18 mouse cellular contexts compared by ENCODE assay signal in the genomic region with DNA sequence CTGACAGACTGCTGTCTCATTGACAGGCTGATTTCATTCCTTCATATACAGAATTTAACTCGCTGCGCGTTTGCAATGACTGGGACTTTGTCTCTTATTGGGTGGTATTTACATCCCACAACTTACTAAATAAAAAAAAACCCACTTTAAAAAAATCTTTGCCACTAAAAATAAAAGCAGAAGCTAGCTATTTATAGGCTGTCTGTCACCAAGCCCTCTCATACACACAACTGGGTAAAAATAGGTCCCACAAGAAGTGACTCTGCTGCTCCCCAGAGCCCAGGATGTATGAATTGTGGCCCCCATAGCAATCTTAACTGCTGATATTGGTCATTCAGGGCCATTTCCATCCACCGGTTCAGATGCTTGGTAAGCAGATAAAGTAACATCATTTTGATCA.
DNase-seq lines count a peak whose midpoint lies in the region; ATAC-seq and TF ChIP-seq lines count a peak whose summit lies in the region.
"Had no signal": no experiment of that assay in that cellular context is flagged by ENCODE, and none has a peak within 500 bp of the region (broad histone marks: within the 10 kb centered on the region; RNA-seq: fewer than 3 reads in every experiment).

No protein-coding gene starts in this region.

- no peak for TF ChIP-seq POLR2A in lung, adult 2 months (IDR thresholded peaks at IDR 0.05; ENCODE audit: borderline replicate concordance, extremely low read depth, low read depth, low read length)

- DNase-seq in midbrain, embryonic 11.5 days (ENCODE audit: low spot score, missing footprints): peak; percentile 33
- DNase-seq in brain, adult 2 months (ENCODE audit: low read depth, low spot score): peak; percentile 26
- DNase-seq in lung, adult 2 months: no peak
- no peak for DNase-seq in spleen, postnatal 14 days (ENCODE audit: low spot score in 2 of 2)
- DNase-seq: adrenal gland, postnatal 10 days; cerebellum, adult 11-12 months; cerebellum, postnatal 25 days; lung, adult 18-20 months; lung, postnatal 36 days had no signal

- no peaks in the 10 kb centered on the region for H3K36me3 ChIP-seq in midbrain, embryonic 11.5 days (ENCODE audit: control insufficient read depth, insufficient read depth, low read length)
- no peaks in the 10 kb centered on the region for H3K36me3 ChIP-seq in midbrain, embryonic 15.5 days (replicated peaks)
- no peaks in the 10 kb centered on the region for H3K36me3 ChIP-seq in heart, embryonic 14.5 days (ENCODE audit: control insufficient read depth, insufficient read depth, low read length)
- H3K36me3 ChIP-seq in kidney, embryonic 16.5 days (ENCODE audit: insufficient read depth, low read length): no peaks in the 10 kb centered on the region
- H3K36me3 ChIP-seq: embryonic facial prominence, embryonic 15.5 days; midbrain, embryonic 10.5 days had no signal

- H3K27me3 ChIP-seq in midbrain, embryonic 11.5 days (ENCODE audit: control insufficient read depth, insufficient read depth, low read length): no peaks in the 10 kb centered on the region
- H3K27me3 ChIP-seq in midbrain, embryonic 15.5 days (replicated peaks): no peaks in the 10 kb centered on the region
- H3K27me3 ChIP-seq in heart, embryonic 14.5 days (ENCODE audit: control insufficient read depth, insufficient read depth, low read length): no peaks in the 10 kb centered on the region
- no peaks in the 10 kb centered on the region for H3K27me3 ChIP-seq in kidney, embryonic 16.5 days (ENCODE audit: insufficient read depth, low read length)
- H3K27me3 ChIP-seq: embryonic facial prominence, embryonic 15.5 days had no signal

- H3K9me3 ChIP-seq in midbrain, embryonic 11.5 days (ENCODE audit: control insufficient read depth, low read length): no peaks in the 10 kb centered on the region
- H3K9me3 ChIP-seq in midbrain, embryonic 15.5 days: no peaks in the 10 kb centered on the region
- H3K9me3 ChIP-seq in heart, embryonic 14.5 days (ENCODE audit: control insufficient read depth, low read length): no peaks in the 10 kb centered on the region
- H3K9me3 ChIP-seq in kidney, embryonic 16.5 days (ENCODE audit: low read length): no peaks in the 10 kb centered on the region
- H3K9me3 ChIP-seq: embryonic facial prominence, embryonic 15.5 days; midbrain, embryonic 10.5 days had no signal

- H3K4me2 ChIP-seq in midbrain, embryonic 11.5 days: no peak overlapping the region
- no peak overlapping the region for H3K4me2 ChIP-seq in midbrain, embryonic 15.5 days
- peak overlapping the region; percentile 28 for H3K4me2 ChIP-seq in heart, embryonic 14.5 days (ENCODE audit: low read length)
- no peak overlapping the region for H3K4me2 ChIP-seq in kidney, embryonic 16.5 days (replicated peaks; ENCODE audit: low read depth, low read length)
- H3K4me2 ChIP-seq: embryonic facial prominence, embryonic 15.5 days; liver, embryonic 11.5 days had no signal

- no peak overlapping the region for H3K9ac ChIP-seq in midbrain, embryonic 11.5 days (ENCODE audit: low read length)
- no peak overlapping the region for H3K9ac ChIP-seq in midbrain, embryonic 15.5 days
- H3K9ac ChIP-seq in heart, embryonic 14.5 days (ENCODE audit: low read length): 0 out of 2 replicates have a peak overlapping the region, but pooled peaks have one; percentile 8
- H3K9ac ChIP-seq in kidney, embryonic 16.5 days (replicated peaks; ENCODE audit: low read length): no peak overlapping the region
- H3K9ac ChIP-seq: embryonic facial prominence, embryonic 15.5 days had no signal

- no peaks in the 10 kb centered on the region for H3K4me1 ChIP-seq in midbrain, embryonic 11.5 days (ENCODE audit: control insufficient read depth, insufficient read depth, low read length)
- H3K4me1 ChIP-seq in midbrain, embryonic 15.5 days: peaks cover 4% of the 10 kb centered on the region; the same call in 1 of the 2 replicates
- peaks cover 4 to 22% of the 10 kb centered on the region in 2 experiments for H3K4me1 ChIP-seq in heart, embryonic 14.5 days (ENCODE audit: control insufficient read depth in 2 of 2, insufficient read depth in 2 of 2, low read length in 2 of 2)
- 0 out of 2 replicates have a peak, but pooled peaks cover 4% of the 10 kb centered on the region for H3K4me1 ChIP-seq in kidney, embryonic 16.5 days (ENCODE audit: insufficient read depth, low read length)
- no peaks in the 10 kb centered on the region; the same call in 1 of the 2 replicates for H3K4me1 ChIP-seq in lung, adult 2 months (ENCODE audit: control insufficient read depth, insufficient read depth, low read length)
- H3K4me1 ChIP-seq: embryonic facial prominence, embryonic 15.5 days had no signal

- TF ChIP-seq CTCF in lung, adult 2 months (IDR thresholded peaks at IDR 0.05; ENCODE audit: insufficient read depth, low read length): no peak

- WGBS in midbrain, embryonic 11.5 days: 82% methylated on average over 4 of the region's 4 CpGs
- 63% methylated on average over 4 of the region's 4 CpGs for WGBS in midbrain, embryonic 15.5 days
- WGBS in heart, embryonic 14.5 days: 24% methylated on average over 4 of the region's 4 CpGs
- 91% methylated on average over 4 of the region's 4 CpGs for whole genome bisulfite sequencing in kidney, embryonic 16.5 days
- 73% methylated on average over 4 of the region's 4 CpGs for WGBS in lung, adult 2 months

- ATAC-seq in midbrain, embryonic 11.5 days (ENCODE audit: low FRiP score): no peak
- no peak for ATAC-seq in midbrain, embryonic 15.5 days (replicated peaks)
- peak; percentile 56; the same call in 1 of the 2 replicates for ATAC-seq in heart, embryonic 14.5 days (ENCODE audit: insufficient number of reproducible peaks, insufficient read depth, low FRiP score, low read depth)
- no peak for ATAC-seq in kidney, embryonic 16.5 days (ENCODE audit: low FRiP score, low TSS enrichment)
- ATAC-seq: hindbrain, embryonic 16.5 days; intestine, embryonic 16.5 days; Patski had no signal

- no peak overlapping the region for H3K4me3 ChIP-seq in midbrain, embryonic 11.5 days (ENCODE audit: low read depth, low read length)
- no peak overlapping the region for H3K4me3 ChIP-seq in midbrain, embryonic 15.5 days
- no peak overlapping the region for H3K4me3 ChIP-seq in heart, embryonic 14.5 days (ENCODE audit: control insufficient read depth in 1 of 2, insufficient read depth in 1 of 2, low read depth in 1 of 2, low read length in 2 of 2)
- H3K4me3 ChIP-seq in kidney, embryonic 16.5 days (ENCODE audit: low read length): no peak overlapping the region
- H3K4me3 ChIP-seq in lung, adult 2 months (replicated peaks; ENCODE audit: extremely low read depth, low read depth, low read length): no peak overlapping the region
- H3K4me3 ChIP-seq: embryonic facial prominence, embryonic 15.5 days; midbrain, embryonic 10.5 days had no signal

- no peak overlapping the region for H3K27ac ChIP-seq in midbrain, embryonic 11.5 days (ENCODE audit: low read depth, low read length)
- H3K27ac ChIP-seq in midbrain, embryonic 15.5 days: no peak overlapping the region
- H3K27ac ChIP-seq in heart, embryonic 14.5 days (replicated peaks in 1 of 2; ENCODE audit: control insufficient read depth in 1 of 2, insufficient read depth in 1 of 2, low read depth in 2 of 2, low read length in 2 of 2): peak overlapping the region; percentile 82 to 83
- H3K27ac ChIP-seq in kidney, embryonic 16.5 days (ENCODE audit: low read length): no peak overlapping the region
- H3K27ac ChIP-seq: embryonic facial prominence, embryonic 15.5 days; midbrain, embryonic 10.5 days had no signal

Comparison
In these comparisons a context has a peak if more than half of its experiments do, and no peak if none do; other contexts are left out.
1. DNase-seq: peak in midbrain, embryonic 11.5 days (single experiment) and brain, adult 2 months (single experiment); none in lung, adult 2 months (single experiment) and spleen, postnatal 14 days (0 of 2).
2. H3K27ac ChIP-seq: peak in heart, embryonic 14.5 days (2 of 2); none in midbrain, embryonic 11.5 days (single experiment), midbrain, embryonic 15.5 days (single experiment) and kidney, embryonic 16.5 days (single experiment).